Mouse (Mus musculus) lung, postnatal 10 days (tissue): Measurements from ENCODE around the gene Pla2g4d.
"Not testable (repeated sequence)": the region's sequence is repeated elsewhere in the genome, so short reads cannot be mapped to it uniquely, and the experiment has no call there.

ENCODE experiments used
- DNase-seq: peaks from one replicate; pipeline ENCODE4 v3.0.0; 2021

Gene Pla2g4d

GRCm38 (mm10) chr2:120256259-120256658, 32.7 kb downstream of the Pla2g4d start:
- no peak for DNase-seq

- DNase-seq, result no peak
These were observed 36.4 kb downstream of the Pla2g4d start for GRCm38 (mm10) chr2:120252644-120253043.

- no peak for DNase-seq
These were observed 43.5 kb downstream of the Pla2g4d start for GRCm38 (mm10) chr2:120245421-120246016.

GRCm38 (mm10) chr2:120244679-120245420, 44.1 kb downstream of the Pla2g4d start, which contains the start of gene Pla2g4e:
Gene Pla2g4e (minus strand): TSS chr2:120245335.
- peak; percentile 17 for DNase-seq

DNA sequence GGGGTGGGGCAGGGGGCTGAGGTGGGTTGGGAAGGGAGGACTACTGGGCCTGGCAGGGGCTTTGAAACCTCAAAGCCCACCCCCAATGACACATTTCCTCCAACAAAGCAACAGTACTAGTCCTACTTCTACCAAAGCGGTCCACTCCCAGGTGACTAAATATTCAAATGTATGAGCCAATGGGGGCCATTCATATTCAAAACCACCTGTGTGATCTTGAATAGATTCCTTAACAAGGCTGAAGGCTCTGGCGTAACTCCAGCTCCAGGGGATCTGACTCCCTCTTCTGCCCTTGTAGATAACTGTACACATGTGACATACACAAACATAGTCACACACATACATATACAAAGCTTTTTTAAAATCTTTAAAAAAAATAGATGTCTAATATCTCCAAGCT, 45.0 kb downstream of the Pla2g4d start:
- no peak for DNase-seq

GRCm38 (mm10) chr2:120242791-120243467, 46.1 kb downstream of the Pla2g4d start:
- DNase-seq, result no peak

- not testable (repeated sequence) for DNase-seq
These were observed 50.3 kb downstream of the Pla2g4d start for GRCm38 (mm10) chr2:120238733-120239132.

- DNase-seq, result no peak
These were observed 51.2 kb downstream of the Pla2g4d start for GRCm38 (mm10) chr2:120237784-120238183.

GRCm38 (mm10) chr2:120235947-120236640, 52.9 kb downstream of the Pla2g4d start:
- DNase-seq, result no peak

DNA sequence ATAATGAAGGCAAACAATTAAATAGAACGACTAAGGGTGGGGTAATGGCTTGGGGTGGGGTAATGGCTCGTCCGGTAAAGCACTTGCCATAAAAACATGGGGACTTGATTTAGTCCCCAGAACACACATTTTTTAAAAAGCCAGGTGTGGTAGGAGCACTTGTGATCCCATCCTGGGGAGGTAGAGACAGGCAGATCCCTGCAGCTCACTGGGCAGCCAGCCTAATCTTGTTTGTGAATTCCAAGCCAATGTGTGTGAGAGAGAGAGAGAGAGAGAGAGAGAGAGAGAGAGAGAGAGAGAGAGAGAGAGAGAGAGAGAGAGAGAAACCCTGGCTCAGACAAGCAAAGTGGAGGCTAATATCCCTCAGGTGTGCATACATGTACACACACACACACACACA, 53.6 kb downstream of the Pla2g4d start:
- DNase-seq, result no peak

- no peak for DNase-seq
These were observed 57.4 kb downstream of the Pla2g4d start for GRCm38 (mm10) chr2:120231642-120232041.
